Mouse (Mus musculus) MEL (cell line): Measurements from ENCODE around the gene Cenpm. TPM values are rescaled to one million over a fixed set of nuclear protein-coding genes. Genes with fewer than 3 reads are reported as not detected.

Experiments used
- DNase-seq: peaks from one replicate; pipeline ENCODE4 v3.0.0; 2011; ENCODE audit warnings: low read depth, low spot score
- H3K27ac ChIP-seq: 2 replicates; pipeline ENCODE4 v1.5.1; 2012; ENCODE audit warnings: low read depth, mild to moderate bottlenecking, control low read depth, low read length, moderate library complexity; ENCODE audit not compliant: control insufficient read depth
- H3K27me3 ChIP-seq, 2 experiments: fragments of 150-350 bp in 1 of 2; sonication (generic) in 1 of 2; 2 replicates each; pipeline ENCODE4 v1.6.1; 2012; ENCODE audit warnings: low read length in 2 of 2, mild to moderate bottlenecking in 2 of 2, improper control_type of control experiment in 1 of 2, moderate library complexity in 1 of 2; ENCODE audit not compliant: insufficient read depth in 2 of 2, control insufficient read depth in 1 of 2
- H3K36me3 ChIP-seq, 2 experiments: 2 replicates each; pipeline ENCODE4 v1.6.1; 2012 to 2014; ENCODE audit warnings: low read length in 2 of 2, improper control_type of control experiment in 1 of 2, inconsistent platforms in 1 of 2, mild to moderate bottlenecking in 1 of 2; ENCODE audit not compliant: insufficient read depth in 2 of 2, control insufficient read depth in 1 of 2
- H3K4me1 ChIP-seq, 2 experiments: fragments of 150-350 bp in 1 of 2; sonication (generic) in 1 of 2; 2 replicates each; pipeline ENCODE4 v1.6.1; 2012; ENCODE audit warnings: low read length in 2 of 2, improper control_type of control experiment in 1 of 2, mild to moderate bottlenecking in 1 of 2; ENCODE audit not compliant: insufficient read depth in 2 of 2, control insufficient read depth in 1 of 2
- H3K4me3 ChIP-seq, 2 experiments: fragments of 150-350 bp in 1 of 2; sonication (generic) in 1 of 2; 2 replicates each; pipeline ENCODE4 v1.5.1; 2012; ENCODE audit warnings: low read depth in 2 of 2, low read length in 2 of 2, mild to moderate bottlenecking in 2 of 2, moderate library complexity in 2 of 2, control low read depth in 1 of 2, improper control_type of control experiment in 1 of 2; ENCODE audit not compliant: control insufficient read depth in 1 of 2, insufficient read depth in 1 of 2
- H3K79me2 ChIP-seq: 2 replicates; pipeline ENCODE4 v1.6.1; 2012; ENCODE audit warnings: mild to moderate bottlenecking, low read length, moderate library complexity; ENCODE audit not compliant: control insufficient read depth, poor library complexity, insufficient read depth
- H3K9ac ChIP-seq: 2 replicates; pipeline ENCODE4 v1.6.1; 2012; ENCODE audit warnings: low read depth, mild to moderate bottlenecking, control low read depth, low read length, moderate library complexity; ENCODE audit not compliant: control insufficient read depth, poor library complexity, severe bottlenecking
- H3K9me3 ChIP-seq: fragments of 150-350 bp; sonication (generic); replicated peaks from 2 replicates; pipeline ENCODE4 v1.6.1; 2012; ENCODE audit warnings: mild to moderate bottlenecking, low read length, improper control_type of control experiment, moderate library complexity; ENCODE audit not compliant: insufficient read depth
- BHLHE40 ChIP-seq: IDR thresholded peaks from 2 replicates; pipeline ENCODE4 v1.6.1; 2012; ENCODE audit warnings: low read depth, mild to moderate bottlenecking, inconsistent platforms, low read length, improper control_type of control experiment, borderline replicate concordance
- CTCF ChIP-seq, 3 experiments: IDR thresholded peaks in 2 of 3; conservative IDR thresholded peaks in 1 of 3; 2 replicates each; pipeline ENCODE4 v1.5.1; 2011 to 2012; ENCODE audit warnings: low read length in 3 of 3, low read depth in 2 of 3, mild to moderate bottlenecking in 2 of 3, improper control_type of control experiment in 1 of 3, inconsistent platforms in 1 of 3, mixed read lengths in 1 of 3, moderate library complexity in 1 of 3; ENCODE audit not compliant: control insufficient read depth in 1 of 3, insufficient read depth in 1 of 3, poor library complexity in 1 of 3, severe bottlenecking in 1 of 3
- EP300 ChIP-seq, 2 experiments: IDR thresholded peaks; 2 replicates each; pipeline ENCODE4 v1.6.1; 2011; ENCODE audit warnings: improper control_type of control experiment in 2 of 2, low read length in 2 of 2, low read depth in 1 of 2, mild to moderate bottlenecking in 1 of 2
- GATA1 ChIP-seq: IDR thresholded peaks from 2 replicates; pipeline ENCODE4 v1.6.1; 2011; ENCODE audit warnings: low read depth, low read length, improper control_type of control experiment
- HCFC1 ChIP-seq: IDR thresholded peaks from 2 replicates; pipeline ENCODE4 v1.6.1; 2012; ENCODE audit warnings: low read depth, mild to moderate bottlenecking, inconsistent platforms, low read length, improper control_type of control experiment, moderate library complexity
- MAFK ChIP-seq: IDR thresholded peaks from 2 replicates; pipeline ENCODE4 v1.6.1; 2011; ENCODE audit warnings: low read depth, mild to moderate bottlenecking, low read length, improper control_type of control experiment, borderline replicate concordance
- MAX ChIP-seq: IDR thresholded peaks from 2 replicates; pipeline ENCODE4 v1.6.1; 2011; ENCODE audit warnings: low read length, improper control_type of control experiment
- MAZ ChIP-seq: IDR thresholded peaks from 2 replicates; pipeline ENCODE4 v1.6.1; 2012; ENCODE audit warnings: low read depth, mild to moderate bottlenecking, inconsistent platforms, low read length, improper control_type of control experiment
- MEF2A ChIP-seq: IDR thresholded peaks from 2 replicates; pipeline ENCODE4 v1.6.1; 2014; ENCODE audit warnings: low read depth, mild to moderate bottlenecking, inconsistent platforms, low read length, improper control_type of control experiment; ENCODE audit not compliant: poor library complexity, insufficient replicate concordance, severe bottlenecking; ENCODE audit errors: extremely low read depth
- MXI1 ChIP-seq: IDR thresholded peaks from 2 replicates; pipeline ENCODE4 v1.6.1; 2011; ENCODE audit warnings: mild to moderate bottlenecking, low read depth, low read length, improper control_type of control experiment
- MYC ChIP-seq: IDR thresholded peaks from 2 replicates; pipeline ENCODE4 v1.6.1; 2011; ENCODE audit warnings: low read depth, mild to moderate bottlenecking, low read length, improper control_type of control experiment, moderate library complexity
- NELFE ChIP-seq: IDR thresholded peaks from 2 replicates; pipeline ENCODE4 v1.6.1; 2011; ENCODE audit warnings: low read depth, low read length, improper control_type of control experiment
- POLR2AphosphoS5 ChIP-seq: IDR thresholded peaks from 2 replicates; pipeline ENCODE4 v1.6.1; 2012; ENCODE audit warnings: low read depth, borderline replicate concordance, mild to moderate bottlenecking, inconsistent platforms, low read length, moderate library complexity, mixed read lengths
- RAD21 ChIP-seq: IDR thresholded peaks from 2 replicates; pipeline ENCODE4 v1.6.1; 2011; ENCODE audit warnings: mild to moderate bottlenecking, low read depth, low read length, improper control_type of control experiment
- RCOR1 ChIP-seq: IDR thresholded peaks from 2 replicates; pipeline ENCODE4 v1.6.1; 2012; ENCODE audit warnings: low read depth, mild to moderate bottlenecking, inconsistent platforms, low read length, improper control_type of control experiment
- SMC3 ChIP-seq: IDR thresholded peaks from 2 replicates; pipeline ENCODE4 v1.6.1; 2011; ENCODE audit warnings: low read depth, low read length, improper control_type of control experiment
- TAL1 ChIP-seq: IDR thresholded peaks from 2 replicates; pipeline ENCODE4 v1.6.1; 2012; ENCODE audit warnings: mild to moderate bottlenecking, inconsistent platforms, low read length, moderate library complexity, mixed read lengths
- TBP ChIP-seq: IDR thresholded peaks from 2 replicates; pipeline ENCODE4 v1.8.0; 2011; ENCODE audit warnings: low read depth, low read length, improper control_type of control experiment
- TCF12 ChIP-seq: IDR thresholded peaks from 2 replicates; pipeline ENCODE4 v1.6.1; 2014; ENCODE audit warnings: low read depth, mild to moderate bottlenecking, inconsistent platforms, low read length, improper control_type of control experiment, moderate library complexity
- UBTF ChIP-seq: IDR thresholded peaks from 2 replicates; pipeline ENCODE4 v1.6.1; 2012; ENCODE audit warnings: low read depth, mild to moderate bottlenecking, inconsistent platforms, low read length, improper control_type of control experiment, moderate library complexity, borderline replicate concordance; ENCODE audit not compliant: insufficient read depth
- USF2 ChIP-seq, 2 experiments: IDR thresholded peaks; 2 replicates each; pipeline ENCODE4 v1.6.1; 2011 to 2012; ENCODE audit warnings: improper control_type of control experiment in 2 of 2, low read length in 2 of 2, borderline replicate concordance in 1 of 2, inconsistent platforms in 1 of 2, low read depth in 1 of 2, mild to moderate bottlenecking in 1 of 2; ENCODE audit not compliant: insufficient read depth in 1 of 2
- ZMIZ1 ChIP-seq: IDR thresholded peaks from 2 replicates; pipeline ENCODE4 v1.6.1; 2012; ENCODE audit warnings: low read depth, mild to moderate bottlenecking, inconsistent platforms, low read length, improper control_type of control experiment, moderate library complexity
- polyA plus RNA-seq, 2 experiments: library from polyadenylated mRNA; stranded (reverse) in 1 of 2; unstranded in 1 of 2; fragments of >175 nt in 1 of 2; fragments of >200 nt in 1 of 2; gene quantifications; 2 replicates each; pipeline versions ENCODE4 v1.2.1 to v1.2.4; 2012; ENCODE audit warnings: low replicate concordance in 2 of 2, low read depth in 1 of 2; ENCODE audit not compliant: insufficient read length in 2 of 2, insufficient read depth in 1 of 2, missing spikeins in 1 of 2
- total RNA-seq: library from RNA; depleted of rRNA; stranded (reverse); fragments of 300-350 nt; gene quantifications from 2 replicates; pipeline ENCODE4 v1.2.3, GENCODE M21; 2012

Gene Cenpm
- total and polyA plus RNA-seq, 3 experiments: 23.7 to 56.3 TPM; not detected in 1

DNA sequence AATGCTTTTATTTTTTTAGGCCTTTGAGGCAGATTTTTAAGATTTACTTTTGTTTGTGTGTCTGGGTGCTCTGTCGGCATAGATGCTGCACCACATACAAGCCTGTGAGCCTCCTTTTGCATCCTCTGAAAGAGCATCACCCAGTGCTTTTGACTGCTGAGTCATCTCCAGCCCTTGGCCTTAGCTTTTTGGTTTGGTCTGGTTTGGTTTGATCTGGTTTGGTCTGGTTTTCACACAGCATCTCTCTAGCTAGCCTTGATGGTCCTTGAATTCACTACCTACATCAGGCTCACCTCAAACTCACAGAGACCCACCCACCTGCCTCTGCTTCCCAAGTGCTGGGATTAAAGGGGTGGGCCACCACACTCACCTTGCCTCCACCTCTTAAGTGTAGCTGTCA, 56.6 kb downstream of the Cenpm start:
- Histone ChIP-seq H3K4me3 (no peak overlapping the region), H3K79me2 (no peaks in the 10 kb centered on the region), H3K9me3 (no peaks in the 10 kb centered on the region), H3K36me3 (peaks cover 0 to 2% of the 10 kb centered on the region in 2 experiments; a peak in 3 of 4 replicates), H3K4me1 (0 out of 4 replicates have a peak, but pooled peaks cover 0 to 3% of the 10 kb centered on the region in 2 experiments), H3K27ac (no peak overlapping the region), H3K27me3 (no peaks in the 10 kb centered on the region), H3K9ac (no peak overlapping the region)
- no peak for DNase-seq
- TF ChIP-seq TBP (no peak), MAZ (no peak), MAFK (no peak), CTCF (IDR thresholded peaks at IDR 0.05 in 2 of 3, conservative IDR thresholded peaks at IDR 0.05 in 1 of 3; ENCODE audit: control insufficient read depth in 1 of 3, insufficient read depth in 1 of 3, low read depth in 2 of 3, low read length in 3 of 3, poor library complexity in 1 of 3, severe bottlenecking in 1 of 3) (no peak), GATA1 (no peak), POLR2AphosphoS5 (no peak), UBTF (no peak)

DNA sequence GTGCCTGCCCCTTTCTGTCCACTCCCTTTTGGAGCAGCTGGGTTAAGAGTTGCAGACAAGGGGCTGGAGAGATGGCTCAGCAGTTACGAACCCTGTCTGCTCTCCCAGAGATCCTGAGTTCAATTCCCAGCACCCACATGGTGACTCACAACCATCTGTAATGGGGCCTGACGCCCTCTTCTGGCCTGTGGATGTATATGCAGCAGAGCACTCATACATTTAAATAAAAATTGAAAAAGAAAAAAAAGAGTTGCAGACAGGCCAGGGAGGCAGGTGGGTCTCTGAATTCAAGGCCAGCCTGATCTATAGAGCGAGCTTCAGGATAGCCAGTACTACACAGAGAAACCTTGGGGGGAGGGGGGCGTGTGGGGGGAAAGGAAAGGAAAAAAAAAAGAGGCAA, 57.1 kb downstream of the Cenpm start:
- TF ChIP-seq SMC3: no peak
- no peak for TF ChIP-seq MXI1
- no peak for TF ChIP-seq RAD21
- no peak for TF ChIP-seq GATA1
- TF ChIP-seq USF2 (IDR thresholded peaks at IDR 0.05; ENCODE audit: borderline replicate concordance in 1 of 2, insufficient read depth in 1 of 2, low read depth in 1 of 2, low read length in 2 of 2): no peak
- TF ChIP-seq EP300 (IDR thresholded peaks at IDR 0.05; ENCODE audit: low read depth in 1 of 2, low read length in 2 of 2): no peak
- TF ChIP-seq CTCF (IDR thresholded peaks at IDR 0.05 in 2 of 3, conservative IDR thresholded peaks at IDR 0.05 in 1 of 3; ENCODE audit: control insufficient read depth in 1 of 3, insufficient read depth in 1 of 3, low read depth in 2 of 3, low read length in 3 of 3, poor library complexity in 1 of 3, severe bottlenecking in 1 of 3): peak in 2 of 3 experiments; percentile 28; a peak in 2 of 6 replicates
- no peak for TF ChIP-seq RCOR1
- Histone ChIP-seq H3K9ac (no peak overlapping the region), H3K36me3 (peaks cover 0 to 2% of the 10 kb centered on the region in 2 experiments; a peak in 3 of 4 replicates), H3K79me2 (no peaks in the 10 kb centered on the region), H3K4me3 (no peak overlapping the region), H3K4me1 (0 out of 4 replicates have a peak, but pooled peaks cover 0 to 3% of the 10 kb centered on the region in 2 experiments), H3K9me3 (no peaks in the 10 kb centered on the region), H3K27ac (no peak overlapping the region), H3K27me3 (no peaks in the 10 kb centered on the region)
- DNase-seq: no peak

DNA sequence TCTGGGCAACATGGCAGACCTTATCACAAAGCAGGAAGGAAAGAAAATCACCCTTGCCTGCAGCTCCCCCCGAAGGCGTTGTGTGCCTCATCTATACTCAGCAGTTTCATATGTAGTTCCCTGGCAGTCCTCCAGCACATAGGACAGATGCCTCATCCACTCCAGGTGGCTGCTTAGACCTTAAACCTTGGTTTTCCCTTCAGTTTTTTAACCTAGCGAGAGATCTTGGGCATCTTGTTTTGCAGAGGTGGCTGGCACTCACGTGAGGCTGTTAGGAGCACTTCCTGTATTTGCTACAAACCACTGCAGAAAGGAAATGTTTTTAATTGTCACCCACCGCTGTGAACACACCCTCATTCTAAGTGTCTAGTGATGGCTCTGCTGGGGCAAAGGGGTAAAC, 57.6 kb downstream of the Cenpm start:
- H3K9ac ChIP-seq: no peak overlapping the region
- no peak overlapping the region for H3K4me3 ChIP-seq
- no peak overlapping the region for H3K27ac ChIP-seq
- TF ChIP-seq USF2 (IDR thresholded peaks at IDR 0.05; ENCODE audit: borderline replicate concordance in 1 of 2, insufficient read depth in 1 of 2, low read depth in 1 of 2, low read length in 2 of 2) (no peak), MXI1 (no peak), NELFE (no peak), GATA1 (no peak), MAX (no peak), ZMIZ1 (no peak), TAL1 (no peak), RAD21 (no peak), TCF12 (no peak), MYC (no peak), CTCF (IDR thresholded peaks at IDR 0.05 in 2 of 3, conservative IDR thresholded peaks at IDR 0.05 in 1 of 3; ENCODE audit: control insufficient read depth in 1 of 3, insufficient read depth in 1 of 3, low read depth in 2 of 3, low read length in 3 of 3, poor library complexity in 1 of 3, severe bottlenecking in 1 of 3) (no peak; a peak in 1 of 6 replicates), RCOR1 (no peak), HCFC1 (no peak), MEF2A (no peak), BHLHE40 (no peak), UBTF (no peak), SMC3 (no peak)
- peak; percentile 46 for DNase-seq
- H3K4me1 ChIP-seq: 0 out of 4 replicates have a peak, but pooled peaks cover 0 to 3% of the 10 kb centered on the region in 2 experiments
- peaks cover 0 to 3% of the 10 kb centered on the region in 2 experiments; a peak in 3 of 4 replicates for H3K36me3 ChIP-seq
- H3K79me2 ChIP-seq: no peaks in the 10 kb centered on the region
- no peaks in the 10 kb centered on the region for H3K27me3 ChIP-seq
- no peaks in the 10 kb centered on the region for H3K9me3 ChIP-seq
